Mouse (Mus musculus): ENCODE data around the gene Gemin4.

DNA sequence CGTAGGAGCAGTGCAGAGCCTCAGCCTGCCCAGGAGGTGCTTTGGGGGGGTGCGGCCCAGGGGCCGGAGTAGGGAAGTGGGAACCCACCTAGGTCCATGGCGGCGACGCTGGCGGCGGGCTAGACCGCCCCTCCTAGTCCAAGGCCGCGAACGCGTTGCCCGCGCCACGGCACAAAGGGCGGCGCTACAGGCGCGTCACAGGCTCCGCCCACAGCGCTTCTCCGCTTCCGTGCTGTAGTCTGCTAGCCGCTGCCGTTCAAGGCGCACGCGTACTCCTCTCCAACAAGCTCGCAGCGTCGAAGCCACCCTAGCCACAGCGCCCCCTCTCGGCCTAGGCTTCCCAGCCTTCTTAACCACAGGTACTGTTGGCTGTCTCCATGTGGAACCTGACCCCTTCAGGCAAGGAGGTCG is at the start of gene Gemin4, which contains the start of gene Dbil5:
- TF ChIP-seq POLR2A (IDR thresholded peaks at IDR 0.05; ENCODE audit: low read depth, low read length) (peak; percentile 60), CTCF (IDR thresholded peaks at IDR 0.05; ENCODE audit: extremely low read depth, insufficient read length, insufficient replicate concordance, low read depth, low read length) (peak; percentile 97)
